Mouse (Mus musculus) kidney, adult 2 months (tissue): ENCODE data around the gene T2. TPM values are rescaled to one million over a fixed set of nuclear protein-coding genes. Genes with fewer than 3 reads are reported as not detected.

Experiments used
- DNase-seq: peaks from one replicate; pipeline ENCODE4 v3.0.0; 2021
- H3K27ac ChIP-seq: fragments of 200-500 bp; 2 replicates; pipeline ENCODE4 v1.5.1; 2012; ENCODE audit warnings: low read depth, low read length, control low read depth, inconsistent platforms; ENCODE audit not compliant: insufficient read depth
- H3K27me3 ChIP-seq: fragments of 200-500 bp; replicated peaks from 2 replicates; pipeline ENCODE4 v1.6.1; 2012; ENCODE audit warnings: mild to moderate bottlenecking, moderate library complexity, low read length, inconsistent platforms; ENCODE audit not compliant: control insufficient read depth, insufficient read depth
- H3K36me3 ChIP-seq: fragments of 200-500 bp; 2 replicates; pipeline ENCODE4 v1.6.1; 2012; ENCODE audit warnings: mild to moderate bottlenecking, moderate library complexity, low read length, inconsistent platforms; ENCODE audit not compliant: control insufficient read depth, insufficient read depth
- H3K4me1 ChIP-seq: fragments of 200-500 bp; 2 replicates; pipeline ENCODE4 v1.6.1; 2011; ENCODE audit warnings: low read length; ENCODE audit not compliant: control insufficient read depth, insufficient read depth
- H3K4me3 ChIP-seq: fragments of 200-500 bp; 2 replicates; pipeline ENCODE4 v1.5.1; 2011; ENCODE audit warnings: mild to moderate bottlenecking, low read depth, low read length, control low read depth; ENCODE audit not compliant: insufficient read depth
- CTCF ChIP-seq: fragments of 200-500 bp; conservative IDR thresholded peaks from 2 replicates; pipeline ENCODE4 v1.5.1; 2011; ENCODE audit warnings: low read depth, mild to moderate bottlenecking, control low read depth, low read length, moderate library complexity, mixed read lengths; ENCODE audit not compliant: insufficient read depth, insufficient read length
- POLR2A ChIP-seq: fragments of 200-500 bp; IDR thresholded peaks from one replicate; pipeline ENCODE4 v1.6.1; 2011; ENCODE audit warnings: low read depth, low read length, control low read depth
- WGBS: fragments of 180-500 bp; shearing (Covaris S2); methylation state at CpG from one replicate; pipeline ENCODE4 v1.1.7; 2018; 5-methylcytosine and 5-hydroxymethylcytosine counted together
- polyA plus RNA-seq: library from polyadenylated mRNA; depleted of rRNA; stranded (reverse); fragments of >200 nt; gene quantifications from 2 replicates; pipeline ENCODE4 v1.2.3, GENCODE M21; 2012

Gene T2
- polyA plus RNA-seq, 1 experiment, result 0.06 TPM

DNA sequence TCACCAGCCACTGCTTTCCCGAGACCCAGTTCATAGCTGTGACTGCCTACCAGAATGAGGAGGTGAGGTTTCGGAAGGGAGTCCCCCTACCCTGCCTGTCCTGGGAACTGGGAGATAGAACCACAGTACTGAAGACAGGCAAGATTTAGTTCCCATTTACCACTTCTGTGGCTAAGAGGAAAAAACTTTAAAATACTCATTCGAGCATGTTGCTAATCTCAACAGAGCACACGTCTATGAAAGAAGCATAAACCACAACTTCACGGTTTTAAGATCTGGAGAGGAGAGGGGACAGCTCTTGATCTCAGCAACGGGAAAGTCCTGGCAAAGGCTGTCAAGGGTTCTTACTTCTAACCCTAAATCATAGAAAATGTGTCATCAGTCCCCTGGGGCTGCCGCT, 80.4 kb downstream of the T2 start:
- H3K27ac ChIP-seq, result no peak overlapping the region
- no peak for DNase-seq
- H3K27me3 ChIP-seq, result no peaks in the 10 kb centered on the region
- H3K36me3 ChIP-seq, result no peaks in the 10 kb centered on the region
- no peak for TF ChIP-seq CTCF
- H3K4me3 ChIP-seq, result no peak overlapping the region
- H3K4me1 ChIP-seq, result no peaks in the 10 kb centered on the region
- WGBS, result 57% methylated on average over 7 of the region's 7 CpGs

- TF ChIP-seq POLR2A (no peak), CTCF (no peak)
- Histone ChIP-seq H3K27ac (no peak overlapping the region), H3K4me1 (no peaks in the 10 kb centered on the region), H3K27me3 (no peaks in the 10 kb centered on the region), H3K4me3 (no peak overlapping the region), H3K36me3 (no peaks in the 10 kb centered on the region)
- DNase-seq, result no peak
- WGBS, result 59% methylated on average over 3 of the region's 3 CpGs
These were observed 88.3 kb downstream of the T2 start for GRCm38 (mm10) chr17:8444062-8444461.

- TF ChIP-seq CTCF (no peak), POLR2A (no peak)
- no peaks in the 10 kb centered on the region for H3K27me3 ChIP-seq
- no peaks in the 10 kb centered on the region for H3K4me1 ChIP-seq
- 8% methylated on average over 9 of the region's 9 CpGs for WGBS
- H3K36me3 ChIP-seq, result no peaks in the 10 kb centered on the region
- no peak overlapping the region for H3K4me3 ChIP-seq
- DNase-seq, result peak; percentile 40
- no peak overlapping the region for H3K27ac ChIP-seq
These were observed 91.9 kb downstream of the T2 start for GRCm38 (mm10) chr17:8447676-8448192.

GRCm38 (mm10) chr17:8448324-8448723, 92.5 kb downstream of the T2 start:
- no peak overlapping the region for H3K27ac ChIP-seq
- no peaks in the 10 kb centered on the region for H3K27me3 ChIP-seq
- no peak overlapping the region for H3K4me3 ChIP-seq
- WGBS, result 82% methylated on average over 3 of the region's 3 CpGs
- H3K4me1 ChIP-seq, result no peaks in the 10 kb centered on the region
- TF ChIP-seq CTCF (no peak), POLR2A (no peak)
- no peaks in the 10 kb centered on the region for H3K36me3 ChIP-seq
- no peak for DNase-seq

- Histone ChIP-seq H3K4me3 (no peak overlapping the region), H3K4me1 (no peaks in the 10 kb centered on the region), H3K27ac (no peak overlapping the region), H3K36me3 (no peaks in the 10 kb centered on the region), H3K27me3 (no peaks in the 10 kb centered on the region)
- 22% methylated on average over 6 of the region's 6 CpGs for WGBS
- DNase-seq, result no peak
- no peak for TF ChIP-seq CTCF
- no peak for TF ChIP-seq POLR2A
These were observed 99.4 kb downstream of the T2 start for GRCm38 (mm10) chr17:8455196-8455595.

GRCm38 (mm10) chr17:8455601-8456000, 99.8 kb downstream of the T2 start:
- Histone ChIP-seq H3K4me1 (no peaks in the 10 kb centered on the region), H3K27me3 (no peaks in the 10 kb centered on the region), H3K36me3 (no peaks in the 10 kb centered on the region), H3K27ac (no peak overlapping the region), H3K4me3 (no peak overlapping the region)
- WGBS, result 27% methylated on average over 7 of the region's 7 CpGs
- no peak for TF ChIP-seq CTCF
- no peak for TF ChIP-seq POLR2A
- no peak for DNase-seq

GRCm38 (mm10) chr17:8456856-8457460, 101.2 kb downstream of the T2 start:
- 44% methylated on average over 9 of the region's 9 CpGs for WGBS
- DNase-seq, result no peak
- TF ChIP-seq POLR2A (no peak), CTCF (no peak)
- H3K27ac ChIP-seq, result no peak overlapping the region
- no peak overlapping the region for H3K4me3 ChIP-seq
- no peaks in the 10 kb centered on the region for H3K27me3 ChIP-seq
- H3K36me3 ChIP-seq, result no peaks in the 10 kb centered on the region
- H3K4me1 ChIP-seq, result no peaks in the 10 kb centered on the region
